Mouse (Mus musculus) lung, postnatal 0 days (tissue): ENCODE data around the gene Nrxn1.

Experiments used
- CTCF ChIP-seq: IDR thresholded peaks from 2 replicates; pipeline ENCODE4 v1.5.1; 2016; ENCODE audit warnings: antibody characterized with exemption, mild to moderate bottlenecking
- EP300 ChIP-seq: IDR thresholded peaks from 2 replicates; pipeline ENCODE4 v1.6.1; 2016; ENCODE audit warnings: antibody characterized with exemption, mild to moderate bottlenecking, control low read depth

DNA sequence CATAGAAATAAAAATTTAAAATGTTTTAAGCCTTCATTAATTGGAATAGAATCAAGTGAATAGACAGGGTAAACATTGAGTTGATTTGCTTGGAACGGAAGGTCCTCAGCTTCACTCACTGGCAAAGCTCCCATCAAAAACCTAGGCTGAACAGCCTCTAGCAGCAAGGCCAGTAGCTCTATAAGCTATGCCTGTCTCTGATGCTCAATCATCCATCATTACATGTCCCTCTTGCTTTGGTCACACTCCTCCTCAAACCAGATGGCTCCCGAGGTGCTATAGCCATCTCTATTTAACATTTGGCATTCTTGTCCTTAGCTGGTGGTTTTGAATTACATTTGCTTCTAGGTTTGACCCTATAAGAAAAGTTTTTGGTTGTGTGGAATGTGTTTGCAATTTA, 657.5 kb downstream of the Nrxn1 start:
- TF ChIP-seq CTCF: no peak
- no peak for TF ChIP-seq EP300
